Mouse (Mus musculus) gastrocnemius, adult 8-10 months (tissue): ENCODE data around the gene Chd1. TPM values are rescaled to one million over a fixed set of nuclear protein-coding genes. Genes with fewer than 3 reads are reported as not detected.
A peak's percentile ranks its signal among the peaks of the same experiment; 100 is the strongest.
"Not testable (repeated sequence)": the region's sequence is repeated elsewhere in the genome, so short reads cannot be mapped to it uniquely, and the experiment has no call there.

Experiments used
- DNase-seq, 2 experiments: peaks; one replicate each; pipeline ENCODE4 v3.0.0; 2022; ENCODE audit warnings: low spot score in 2 of 2
- total RNA-seq, 4 experiments: library from RNA; stranded (reverse); gene quantifications; 2 replicates each; pipeline ENCODE4 v1.2.4; 2022

The Chd1 gene
- 10 to 100 TPM in 3 of 4 experiments, 1 to 10 TPM in 1; 9.6 to 15.4 (median 12.6) TPM for total RNA-seq

GRCm38 (mm10) chr17:15704475-15705300 is at the start of gene Chd1:
TSS of gene Chd1 (plus strand) at chr17:15704967.
- DNase-seq = peak; percentile 85 to 86

- DNase-seq = no peak
Measured at GRCm38 (mm10) chr17:15656881-15657607, 47.7 kb upstream of the Chd1 start.

- no peak for DNase-seq
Measured at GRCm38 (mm10) chr17:15672870-15673269, 31.9 kb upstream of the Chd1 start.

- no peak for DNase-seq
Measured at GRCm38 (mm10) chr17:15677970-15678645, 26.7 kb upstream of the Chd1 start.

GRCm38 (mm10) chr17:15679966-15680630 is 24.7 kb upstream of the Chd1 start:
- DNase-seq = no peak

GRCm38 (mm10) chr17:15680661-15681060 is 24.1 kb upstream of the Chd1 start:
- no peak for DNase-seq

- no peak for DNase-seq
Measured at GRCm38 (mm10) chr17:15686396-15686795, 18.4 kb upstream of the Chd1 start.

GRCm38 (mm10) chr17:15690304-15690703 is 14.5 kb upstream of the Chd1 start:
- DNase-seq = no peak

- DNase-seq = no peak
Measured at GRCm38 (mm10) chr17:15695566-15695965, 9.2 kb upstream of the Chd1 start.

- no peak for DNase-seq
Measured at GRCm38 (mm10) chr17:15698956-15699355, 5.8 kb upstream of the Chd1 start.

GRCm38 (mm10) chr17:15701505-15701904 is 3.3 kb upstream of the Chd1 start:
- DNase-seq = no peak

GRCm38 (mm10) chr17:15704158-15704474 is 651 bp upstream of the Chd1 start:
- DNase-seq = no peak

- DNase-seq = peak; percentile 11 to 18
Measured at GRCm38 (mm10) chr17:15705303-15706284, 827 bp downstream of the Chd1 start.

- no peak for DNase-seq
Measured at GRCm38 (mm10) chr17:15714507-15714906, 9.7 kb downstream of the Chd1 start.

- DNase-seq = no peak
Measured at GRCm38 (mm10) chr17:15715013-15715902, 10.5 kb downstream of the Chd1 start.

- no peak for DNase-seq
Measured at GRCm38 (mm10) chr17:15715940-15716339, 11.2 kb downstream of the Chd1 start.

GRCm38 (mm10) chr17:15720841-15721240 is 16.1 kb downstream of the Chd1 start:
- DNase-seq = no peak

GRCm38 (mm10) chr17:15723291-15723690 is 18.5 kb downstream of the Chd1 start:
- no peak for DNase-seq

GRCm38 (mm10) chr17:15723866-15724475 is 19.2 kb downstream of the Chd1 start:
- not testable (repeated sequence) for DNase-seq
